Mouse (Mus musculus): ENCODE data around the gene Kctd10.

DNA sequence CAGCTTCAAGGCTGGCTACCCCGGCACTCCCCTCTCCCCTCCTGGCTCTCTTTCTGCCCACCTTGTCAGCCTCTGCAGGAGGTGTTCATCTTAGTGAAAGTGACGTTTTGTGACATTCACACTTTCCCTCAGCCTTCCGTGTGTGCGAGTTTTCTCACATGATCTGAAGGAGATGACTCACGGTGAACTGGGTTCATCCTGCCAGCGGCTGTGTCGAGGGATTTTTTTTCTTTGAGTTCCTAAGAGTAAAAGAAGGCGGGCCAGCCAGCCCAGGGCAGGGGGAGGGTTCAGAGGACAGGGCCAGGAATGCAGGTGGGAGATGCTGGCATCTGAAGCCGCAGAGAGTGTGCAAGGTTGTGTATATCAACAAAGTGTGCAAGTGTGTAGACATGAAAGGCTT lies 12.9 kb upstream of the Kctd10 start:
- TF ChIP-seq CTCF (IDR thresholded peaks at IDR 0.05; ENCODE audit: low read depth, low read length), result no peak
- no peak for TF ChIP-seq TAL1 (conservative IDR thresholded peaks at IDR 0.05; ENCODE audit: low read depth, low read length)

Measured in G1E (cell line).